Mouse (Mus musculus) erythroblast, adult 5-6 weeks (primary cell): ENCODE measurements around the gene Armc12. TPM values are rescaled to one million over a fixed set of nuclear protein-coding genes. Genes with fewer than 3 reads are reported as not detected.

Experiments
- ATAC-seq: replicated peaks from 2 replicates; pipeline ENCODE4 v1.8.0; 2016; ENCODE audit warnings: moderate number of reproducible peaks, mild to moderate bottlenecking, moderate TSS enrichment, inconsistent platforms; ENCODE audit not compliant: poor library complexity, low FRiP score, severe bottlenecking
- total RNA-seq, 2 experiments: library from RNA; stranded (forward) in 1 of 2; stranded (reverse) in 1 of 2; fragments of 150-400 nt in 1 of 2; fragments of 200-764, 138-1000 nt in 1 of 2; gene quantifications; 2 replicates each; pipeline versions ENCODE4 v1.2.3 to v1.2.4; 2015 to 2017; ENCODE audit warnings: low replicate concordance in 2 of 2

Gene Armc12
- total RNA-seq, 2 experiments from 2014 or later, result not detected

GRCm38 (mm10) chr17:28511616-28512541 lies 18.7 kb upstream of the Armc12 start:
- no peak for ATAC-seq

GRCm38 (mm10) chr17:28512696-28513095 lies 17.9 kb upstream of the Armc12 start:
- ATAC-seq, result no peak

GRCm38 (mm10) chr17:28513337-28513736 lies 17.3 kb upstream of the Armc12 start:
- ATAC-seq, result no peak

GRCm38 (mm10) chr17:28513844-28514243 lies 16.8 kb upstream of the Armc12 start:
- ATAC-seq, result no peak

GRCm38 (mm10) chr17:28514555-28514954 lies 16.1 kb upstream of the Armc12 start:
- no peak for ATAC-seq

- no peak for ATAC-seq
Observed at GRCm38 (mm10) chr17:28515431-28516341, 14.9 kb upstream of the Armc12 start.

GRCm38 (mm10) chr17:28516881-28517280 lies 13.7 kb upstream of the Armc12 start:
- no peak for ATAC-seq

- ATAC-seq, result no peak
Observed at GRCm38 (mm10) chr17:28517441-28517955, 13.1 kb upstream of the Armc12 start, which contains the start of gene Fkbp5. Fkbp5 (minus strand) TSS chr17:28517527.

- no peak for ATAC-seq
Observed at GRCm38 (mm10) chr17:28517956-28518614, 12.5 kb upstream of the Armc12 start.

GRCm38 (mm10) chr17:28518615-28519071 lies 12.0 kb upstream of the Armc12 start:
- ATAC-seq, result no peak

- no peak for ATAC-seq
Observed at GRCm38 (mm10) chr17:28519827-28520226, 10.8 kb upstream of the Armc12 start.

GRCm38 (mm10) chr17:28520561-28520960 lies 10.0 kb upstream of the Armc12 start:
- ATAC-seq, result no peak

GRCm38 (mm10) chr17:28521071-28521726 lies 9.4 kb upstream of the Armc12 start:
- ATAC-seq, result no peak

GRCm38 (mm10) chr17:28521920-28522319 lies 8.7 kb upstream of the Armc12 start:
- ATAC-seq, result no peak

GRCm38 (mm10) chr17:28522623-28523354 lies 7.8 kb upstream of the Armc12 start:
- no peak for ATAC-seq

GRCm38 (mm10) chr17:28523355-28524008 lies 7.1 kb upstream of the Armc12 start:
- no peak for ATAC-seq

- ATAC-seq, result no peak
Observed at GRCm38 (mm10) chr17:28524009-28524695, 6.5 kb upstream of the Armc12 start.
